Mouse (Mus musculus): ENCODE data around the gene Polr3e. TPM values are rescaled to one million over a fixed set of nuclear protein-coding genes. Genes with fewer than 3 reads are reported as not detected.
"Not testable (repeated sequence)": the region's sequence is repeated elsewhere in the genome, so short reads cannot be mapped to it uniquely, and the experiment has no call there.

The Polr3e gene
- total RNA-seq, 1 experiment = 44.4 TPM

DNA sequence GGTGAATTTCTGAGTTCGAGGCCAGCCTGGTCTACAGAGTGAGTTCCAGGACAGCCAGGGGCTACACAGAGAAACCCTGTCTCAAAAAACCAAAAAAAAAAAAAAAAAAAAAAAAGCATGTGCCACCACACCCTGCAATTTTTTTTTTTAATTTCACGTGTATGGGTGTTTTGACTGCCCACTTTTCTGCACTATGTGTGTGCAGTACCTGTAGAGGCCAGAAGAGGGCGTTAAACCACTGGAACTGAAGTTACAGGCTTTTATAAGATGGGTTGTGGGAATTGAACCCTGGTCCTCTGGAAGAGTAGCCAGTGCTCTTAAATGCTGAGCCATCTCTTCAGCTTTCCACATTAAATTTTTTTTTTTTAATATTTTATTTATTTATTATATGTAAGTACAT is 7.4 kb upstream of the Polr3e start:
- not testable (repeated sequence) for H3K36me3 ChIP-seq (ENCODE audit: control insufficient read depth, insufficient read depth, low read length, poor library complexity, severe bottlenecking); H3K9me3 ChIP-seq (ENCODE audit: control insufficient read depth, insufficient read depth, low read depth, low read length); DNase-seq (ENCODE audit: low read depth, low spot score); H3K9ac ChIP-seq (ENCODE audit: insufficient read depth, low read depth, low read length, poor library complexity, severe bottlenecking); H3K4me3 ChIP-seq (ENCODE audit: insufficient read depth in 1 of 2, low read depth in 1 of 2, low read length in 2 of 2, poor library complexity in 1 of 2, severe bottlenecking in 1 of 2); H3K27ac ChIP-seq (ENCODE audit: insufficient read depth, low read depth, low read length, poor library complexity, severe bottlenecking); H3K4me1 ChIP-seq (ENCODE audit: control insufficient read depth in 2 of 2, insufficient read depth in 2 of 2, low read length in 2 of 2, poor library complexity in 1 of 2)
- in situ Hi-C loops (cut with MboI; ENCODE audit: low sequenced_read_pairs in 2 of 2, unreplicated experiment in 2 of 2) = loop anchor here (5.0 to 10.0 kb wide), 2 partner anchors 65 to 68 kb away; partner anchors contain the start of gene Eef2k (in 2 of the 2)
- peak; percentile 84 for TF ChIP-seq ZNF384 (IDR thresholded peaks at IDR 0.05; ENCODE audit: low read depth, low read length)

DNA sequence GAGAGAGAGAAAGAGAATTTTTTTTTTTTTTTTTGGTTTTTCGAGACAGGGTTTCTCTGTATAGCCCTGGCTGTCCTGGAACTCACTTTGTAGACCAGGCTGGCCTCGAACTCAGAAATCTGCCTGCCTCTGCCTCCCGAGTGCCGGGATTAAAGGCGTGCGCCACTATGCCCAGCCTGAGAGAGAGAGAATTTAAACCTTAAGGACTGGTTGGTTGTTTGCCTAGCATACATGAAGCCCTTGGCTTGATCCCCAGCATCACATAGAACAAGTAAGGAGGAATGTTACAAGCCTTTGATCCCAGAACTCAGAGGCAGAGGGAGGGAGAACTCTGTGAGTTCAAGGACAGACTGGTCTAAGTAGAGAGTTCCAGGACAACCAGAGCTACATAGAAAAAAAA is 6.3 kb upstream of the Polr3e start:
- H3K4me3 ChIP-seq (ENCODE audit: insufficient read depth in 1 of 2, low read depth in 1 of 2, low read length in 2 of 2, poor library complexity in 1 of 2, severe bottlenecking in 1 of 2); DNase-seq (ENCODE audit: low read depth, low spot score); H3K9me3 ChIP-seq (ENCODE audit: control insufficient read depth, insufficient read depth, low read depth, low read length); H3K27ac ChIP-seq (ENCODE audit: insufficient read depth, low read depth, low read length, poor library complexity, severe bottlenecking); H3K4me1 ChIP-seq (ENCODE audit: control insufficient read depth in 2 of 2, insufficient read depth in 2 of 2, low read length in 2 of 2, poor library complexity in 1 of 2); H3K9ac ChIP-seq (ENCODE audit: insufficient read depth, low read depth, low read length, poor library complexity, severe bottlenecking); H3K36me3 ChIP-seq (ENCODE audit: control insufficient read depth, insufficient read depth, low read length, poor library complexity, severe bottlenecking): not testable (repeated sequence)
- in situ Hi-C loops (cut with MboI; ENCODE audit: low sequenced_read_pairs in 2 of 2, unreplicated experiment in 2 of 2) = loop anchor here (5.0 to 10.0 kb wide), 2 partner anchors 66 to 69 kb away; partner anchors contain the start of gene Eef2k (in 2 of the 2)

DNA sequence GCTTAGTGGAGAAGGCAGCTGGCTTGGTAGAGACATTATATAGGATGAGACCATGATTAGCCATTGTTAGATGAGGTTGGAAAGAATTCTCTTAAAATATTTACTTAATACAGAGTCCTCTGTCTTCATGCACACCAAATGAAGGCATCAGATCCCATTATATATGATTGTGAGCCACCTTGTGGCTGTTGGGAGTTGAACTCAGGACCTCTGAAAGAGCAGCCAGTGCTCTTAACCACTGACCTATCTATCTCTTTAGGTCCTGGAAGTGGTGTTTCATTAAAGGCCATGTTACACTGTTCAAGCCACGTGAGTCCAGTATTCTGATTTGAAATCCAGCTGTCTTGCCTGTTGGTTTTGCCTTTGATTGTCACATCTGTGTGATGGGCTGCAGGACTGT is 4.2 kb upstream of the Polr3e start:
- in situ Hi-C loops (cut with MboI; ENCODE audit: low sequenced_read_pairs in 2 of 2, unreplicated experiment in 2 of 2) = loop anchor here (5.0 to 10.0 kb wide), 2 partner anchors 69 to 71 kb away; partner anchors contain the start of gene Eef2k (in 2 of the 2)
- TF ChIP-seq ZC3H11A (IDR thresholded peaks at IDR 0.05; ENCODE audit: borderline replicate concordance, low read depth, low read length) (no peak), CHD2 (IDR thresholded peaks at IDR 0.05; ENCODE audit: low read depth, low read length) (no peak), MAFK (IDR thresholded peaks at IDR 0.05; ENCODE audit: insufficient read depth, low read depth, low read length) (no peak), HCFC1 (IDR thresholded peaks at IDR 0.05; ENCODE audit: borderline replicate concordance, insufficient read depth, low read length) (no peak), ZNF384 (IDR thresholded peaks at IDR 0.05; ENCODE audit: low read depth, low read length) (no peak)

DNA sequence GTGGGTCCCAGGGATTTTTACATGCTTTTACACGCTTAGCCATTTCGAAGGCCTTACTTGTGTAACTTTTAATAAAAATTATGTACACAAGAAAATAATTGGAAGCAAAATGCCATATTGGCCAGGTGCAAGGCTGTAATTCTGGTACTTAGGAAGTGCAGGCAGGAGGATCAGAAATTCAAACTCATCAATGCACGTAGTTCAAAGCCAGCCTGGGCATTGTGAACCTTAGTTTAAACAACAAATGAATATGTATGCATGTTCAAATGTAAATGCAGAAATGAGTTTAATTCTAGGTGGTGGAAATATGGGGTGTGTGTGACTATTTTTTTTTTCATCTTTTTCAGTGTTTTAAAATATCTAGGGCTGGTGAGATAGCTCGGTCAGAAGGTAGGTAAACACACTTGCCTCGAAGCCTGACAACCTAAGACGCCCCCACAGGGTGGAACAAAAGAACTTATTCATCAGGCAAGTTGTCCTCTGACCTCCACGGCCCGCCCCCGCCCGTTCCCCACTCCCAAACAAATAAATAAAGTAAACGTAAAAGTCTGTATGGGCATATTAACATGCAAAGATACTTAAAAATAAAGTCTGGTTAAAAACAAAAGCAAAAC is 1.2 kb upstream of the Polr3e start:
- in situ Hi-C loops (cut with MboI; ENCODE audit: low sequenced_read_pairs in 2 of 2, unreplicated experiment in 2 of 2) = loop anchor here in 1 of 2 experiments (10.0 kb wide), 1 partner anchor 72 kb away; the partner anchor contains the start of gene Eef2k
- Histone ChIP-seq H3K9ac (ENCODE audit: insufficient read depth, low read depth, low read length, poor library complexity, severe bottlenecking) (no peak overlapping the region), H3K27ac (ENCODE audit: insufficient read depth, low read depth, low read length, poor library complexity, severe bottlenecking) (no peak overlapping the region), H3K36me3 (ENCODE audit: control insufficient read depth, insufficient read depth, low read length, poor library complexity, severe bottlenecking) (no peaks in the 10 kb centered on the region), H3K4me3 (ENCODE audit: insufficient read depth in 1 of 2, low read depth in 1 of 2, low read length in 2 of 2, poor library complexity in 1 of 2, severe bottlenecking in 1 of 2) (peak overlapping the region in 1 of 2 experiments; percentile 21; a peak in 2 of 4 replicates), H3K4me1 (ENCODE audit: control insufficient read depth in 2 of 2, insufficient read depth in 2 of 2, low read length in 2 of 2, poor library complexity in 1 of 2) (peaks cover 2 to 11% of the 10 kb centered on the region in 2 experiments; a peak in 2 of 4 replicates), H3K9me3 (ENCODE audit: control insufficient read depth, insufficient read depth, low read depth, low read length) (no peaks in the 10 kb centered on the region)
- TF ChIP-seq ZNF384 (IDR thresholded peaks at IDR 0.05; ENCODE audit: low read depth, low read length) (no peak), CHD2 (IDR thresholded peaks at IDR 0.05; ENCODE audit: low read depth, low read length) (no peak), HCFC1 (IDR thresholded peaks at IDR 0.05; ENCODE audit: borderline replicate concordance, insufficient read depth, low read length) (no peak), MAFK (IDR thresholded peaks at IDR 0.05; ENCODE audit: insufficient read depth, low read depth, low read length) (no peak), ZC3H11A (IDR thresholded peaks at IDR 0.05; ENCODE audit: borderline replicate concordance, low read depth, low read length) (no peak)
- no peak for DNase-seq (ENCODE audit: low read depth, low spot score)

More for the DNA sequence above, 4.2 kb upstream of the Polr3e start:
- no peak overlapping the region for H3K27ac ChIP-seq (ENCODE audit: insufficient read depth, low read depth, low read length, poor library complexity, severe bottlenecking)
- H3K4me3 ChIP-seq (ENCODE audit: insufficient read depth in 1 of 2, low read depth in 1 of 2, low read length in 2 of 2, poor library complexity in 1 of 2, severe bottlenecking in 1 of 2) = no peak overlapping the region
- H3K4me1 ChIP-seq (ENCODE audit: control insufficient read depth in 2 of 2, insufficient read depth in 2 of 2, low read length in 2 of 2, poor library complexity in 1 of 2) = peaks cover 0 to 2% of the 10 kb centered on the region in 2 experiments; a peak in 2 of 4 replicates
- no peaks in the 10 kb centered on the region for H3K9me3 ChIP-seq (ENCODE audit: control insufficient read depth, insufficient read depth, low read depth, low read length)
- no peak overlapping the region for H3K9ac ChIP-seq (ENCODE audit: insufficient read depth, low read depth, low read length, poor library complexity, severe bottlenecking)
- H3K36me3 ChIP-seq (ENCODE audit: control insufficient read depth, insufficient read depth, low read length, poor library complexity, severe bottlenecking) = no peaks in the 10 kb centered on the region
- DNase-seq (ENCODE audit: low read depth, low spot score) = no peak

DNA sequence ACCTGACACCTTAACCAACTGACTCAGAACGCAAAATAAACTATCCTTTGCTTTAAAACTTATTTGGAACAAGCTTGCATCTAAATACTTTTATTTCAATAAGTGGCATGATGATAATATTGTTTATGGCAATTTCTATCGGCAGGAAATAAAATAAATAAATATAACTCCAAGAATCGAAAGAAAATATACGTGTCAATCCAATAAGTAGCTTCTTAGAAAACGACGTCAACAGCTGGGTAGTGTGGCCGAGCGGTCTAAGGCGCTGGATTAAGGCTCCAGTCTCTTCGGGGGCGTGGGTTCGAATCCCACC is 309 bp upstream of the Polr3e start:
- DNase-seq (ENCODE audit: low read depth, low spot score) = no peak
- Histone ChIP-seq H3K9ac (ENCODE audit: insufficient read depth, low read depth, low read length, poor library complexity, severe bottlenecking) (no peak overlapping the region), H3K27ac (ENCODE audit: insufficient read depth, low read depth, low read length, poor library complexity, severe bottlenecking) (no peak overlapping the region), H3K36me3 (ENCODE audit: control insufficient read depth, insufficient read depth, low read length, poor library complexity, severe bottlenecking) (no peaks in the 10 kb centered on the region), H3K4me3 (ENCODE audit: insufficient read depth in 1 of 2, low read depth in 1 of 2, low read length in 2 of 2, poor library complexity in 1 of 2, severe bottlenecking in 1 of 2) (peak overlapping the region in 1 of 2 experiments; percentile 21; a peak in 2 of 4 replicates), H3K4me1 (ENCODE audit: control insufficient read depth in 2 of 2, insufficient read depth in 2 of 2, low read length in 2 of 2, poor library complexity in 1 of 2) (peaks cover 2 to 11% of the 10 kb centered on the region in 2 experiments; a peak in 2 of 4 replicates), H3K9me3 (ENCODE audit: control insufficient read depth, insufficient read depth, low read depth, low read length) (no peaks in the 10 kb centered on the region)
- TF ChIP-seq HCFC1 (IDR thresholded peaks at IDR 0.05; ENCODE audit: borderline replicate concordance, insufficient read depth, low read length) (no peak), MAFK (IDR thresholded peaks at IDR 0.05; ENCODE audit: insufficient read depth, low read depth, low read length) (peak; percentile 69; the same call in 1 of the 2 replicates)
- in situ Hi-C loops (cut with MboI; ENCODE audit: low sequenced_read_pairs in 2 of 2, unreplicated experiment in 2 of 2) = loop anchor here in 1 of 2 experiments (10.0 kb wide), 1 partner anchor 72 kb away; the partner anchor contains the start of gene Eef2k

Data from ES-E14 (cell line).